Mouse (Mus musculus): ENCODE measurements around the gene Dcxr. TPM values are rescaled to one million over a fixed set of nuclear protein-coding genes. Genes with fewer than 3 reads are reported as not detected.

Dcxr gene
- total RNA-seq, 2 experiments from 2014 or later: 5.8 to 6.0 TPM

Other genes starting within 250 kb of the Dcxr start
- 100 to 1,000 TPM; 156 to 166 TPM for gene Mrpl12, start 242.7 kb downstream of the Dcxr start, total RNA-seq (2021)
- 1 to 10 TPM; 3.2 to 8.7 TPM for gene Slc25a10, start 235.4 kb downstream of the Dcxr start, total RNA-seq (2021)
- gene Gcgr, start 196.6 kb downstream of the Dcxr start, total RNA-seq (2021): under 1 TPM in 1 of 2 experiments, not detected in 1; 0.31 TPM
- gene Mcrip1, start 177.6 kb downstream of the Dcxr start, total RNA-seq (2021): 10 to 100 TPM; 21.4 to 23.7 TPM
- 100 to 1,000 TPM in 1 of 2 experiments, 10 to 100 TPM in 1; 92.3 to 377 TPM for gene Ppp1r27, start 176.1 kb downstream of the Dcxr start, total RNA-seq (2021)
- 100 to 1,000 TPM; 192 to 198 TPM for gene P4hb, start 154.0 kb downstream of the Dcxr start, total RNA-seq (2021)
- 10 to 100 TPM; 80.1 to 95.2 TPM for gene Arhgdia, start 145.7 kb downstream of the Dcxr start, total RNA-seq (2021)
- gene Alyref, start 128.9 kb downstream of the Dcxr start, total RNA-seq (2021): 10 to 100 TPM; 39.1 to 40.5 TPM
- 10 to 100 TPM; 50.7 to 51.6 TPM for gene Anapc11, start 128.9 kb downstream of the Dcxr start, total RNA-seq (2021)
- gene Npb, start 118.8 kb downstream of the Dcxr start, total RNA-seq (2021): not detected
- 10 to 100 TPM; 30.7 to 34.7 TPM for gene Pcyt2, start 109.3 kb downstream of the Dcxr start, total RNA-seq (2021)
- gene Sirt7, start 102.0 kb downstream of the Dcxr start, total RNA-seq (2021): 1 to 10 TPM; 4.3 to 7.2 TPM
- gene Mafg, start 93.7 kb downstream of the Dcxr start, total RNA-seq (2021): 10 to 100 TPM; 41.8 to 47.1 TPM
- 1 to 10 TPM; 6.7 to 6.8 TPM for gene Pycr1, start 83.5 kb downstream of the Dcxr start, total RNA-seq (2021)
- 100 to 1,000 TPM; 121 to 134 TPM for gene Myadml2, start 79.1 kb downstream of the Dcxr start, total RNA-seq (2021)
- under 1 TPM in 1 of 2 experiments, not detected in 1; 0.18 TPM for gene Notum, start 66.1 kb downstream of the Dcxr start, total RNA-seq (2021)
- 10 to 100 TPM; 25.8 to 28.8 TPM for gene Aspscr1, start 54.3 kb downstream of the Dcxr start, total RNA-seq (2021)
- 10 to 100 TPM; 25.4 to 32.7 TPM for gene Cenpx, start 13.5 kb downstream of the Dcxr start, total RNA-seq (2021)
- gene Lrrc45, start 13.4 kb downstream of the Dcxr start, total RNA-seq (2021): 1 to 10 TPM; 4.0 to 4.3 TPM
- gene Rac3, start 5.8 kb downstream of the Dcxr start, total RNA-seq (2021): 1 to 10 TPM; 1.2 TPM
- 10 to 100 TPM in 1 of 2 experiments, 1 to 10 TPM in 1; 9.6 to 16.9 TPM for gene Cbr2, start 4.8 kb upstream of the Dcxr start, total RNA-seq (2021)
- gene Hmga1b, start 35.5 kb upstream of the Dcxr start, total RNA-seq (2021): 10 to 100 TPM; 17.1 to 19.8 TPM
- 10 to 100 TPM in 1 of 2 experiments, 1 to 10 TPM in 1; 9.6 to 11.0 TPM for gene Rfng, start 56.9 kb upstream of the Dcxr start, total RNA-seq (2021)
- gene Gps1, start 57.0 kb upstream of the Dcxr start, total RNA-seq (2021): 10 to 100 TPM; 50.3 to 53.0 TPM
- 10 to 100 TPM; 32.6 to 36.2 TPM for gene Dus1l, start 69.1 kb upstream of the Dcxr start, total RNA-seq (2021)
- gene Fasn, start 97.3 kb upstream of the Dcxr start, total RNA-seq (2021): 10 to 100 TPM; 11.1 to 59.9 TPM
- 1 to 10 TPM; 2.8 to 2.9 TPM for gene Ccdc57, start 205.6 kb upstream of the Dcxr start, total RNA-seq (2021)
- 100 to 1,000 TPM; 313 to 418 TPM for gene Slc16a3, start 221.2 kb upstream of the Dcxr start, total RNA-seq (2021)